Mouse (Mus musculus) megakaryocyte, embryonic 14.5 days (primary cell): ENCODE measurements around the gene Gm8909. TPM values are rescaled to one million over a fixed set of nuclear protein-coding genes. Genes with fewer than 3 reads are reported as not detected.
A peak's percentile ranks its signal among the peaks of the same experiment; 100 is the strongest.
"Not testable (repeated sequence)": the region's sequence is repeated elsewhere in the genome, so short reads cannot be mapped to it uniquely, and the experiment has no call there.

ENCODE experiments used
- H3K27me3 ChIP-seq: replicated peaks from 2 replicates; pipeline ENCODE3; 2012; ENCODE audit warnings: inconsistent platforms
- H3K36me3 ChIP-seq: replicated peaks from 2 replicates; pipeline ENCODE3; 2012; ENCODE audit warnings: low read length, inconsistent platforms, mixed read lengths
- H3K4me1 ChIP-seq: 2 replicates; pipeline ENCODE4 v1.6.1; 2012; ENCODE audit warnings: inconsistent platforms
- H3K4me3 ChIP-seq: replicated peaks from 2 replicates; pipeline ENCODE3; 2012; ENCODE audit warnings: moderate library complexity, mild to moderate bottlenecking, inconsistent platforms
- H3K9me3 ChIP-seq: 2 replicates; pipeline ENCODE4 v1.6.1; 2012; ENCODE audit warnings: inconsistent platforms
- FLI1 ChIP-seq: IDR thresholded peaks from 2 replicates; pipeline ENCODE4 v1.6.1; 2012; ENCODE audit warnings: low read length, inconsistent platforms, mixed read lengths
- GATA1 ChIP-seq: IDR thresholded peaks from 3 replicates; pipeline ENCODE4 v1.6.1; 2012; ENCODE audit warnings: mixed read lengths, low read length, inconsistent platforms, borderline replicate concordance
- polyA plus RNA-seq: library from polyadenylated mRNA; stranded (reverse); fragments of >175 nt; gene quantifications from 2 replicates; pipeline ENCODE4 v1.2.3, GENCODE M21; 2012; ENCODE audit warnings: low replicate concordance; ENCODE audit not compliant: insufficient read depth

The Gm8909 gene
- polyA plus RNA-seq, 1 experiment: not detected

- Histone ChIP-seq H3K27me3 (peaks cover 70% of the 10 kb centered on the region), H3K4me1 (peaks cover 15% of the 10 kb centered on the region), H3K9me3 (no peaks in the 10 kb centered on the region), H3K36me3 (no peaks in the 10 kb centered on the region), H3K4me3 (peak overlapping the region; percentile 85)
- no peak for TF ChIP-seq FLI1
- TF ChIP-seq GATA1: no peak
Observed at GRCm38 (mm10) chr17:36189491-36190168, 21.3 kb upstream of the Gm8909 start.

GRCm38 (mm10) chr17:36187540-36187939 lies 19.2 kb upstream of the Gm8909 start:
- H3K27me3 ChIP-seq: peaks cover 69% of the 10 kb centered on the region
- no peak for TF ChIP-seq GATA1
- TF ChIP-seq FLI1: no peak
- no peaks in the 10 kb centered on the region for H3K36me3 ChIP-seq

GRCm38 (mm10) chr17:36182212-36182611 lies 13.9 kb upstream of the Gm8909 start:
- no peaks in the 10 kb centered on the region for H3K36me3 ChIP-seq
- no peaks in the 10 kb centered on the region for H3K4me1 ChIP-seq
- no peak for TF ChIP-seq FLI1
- no peak for TF ChIP-seq GATA1
- H3K9me3 ChIP-seq: no peaks in the 10 kb centered on the region
- peaks cover 35% of the 10 kb centered on the region for H3K27me3 ChIP-seq
- H3K4me3 ChIP-seq: no peak overlapping the region

More at GRCm38 (mm10) chr17:36187540-36187939, 19.2 kb upstream of the Gm8909 start:
- H3K4me3 ChIP-seq: no peak overlapping the region
- H3K4me1 ChIP-seq: peaks cover 15% of the 10 kb centered on the region
- H3K9me3 ChIP-seq: no peaks in the 10 kb centered on the region

- not testable (repeated sequence) for H3K4me1 ChIP-seq, H3K9me3 ChIP-seq, H3K4me3 ChIP-seq, H3K36me3 ChIP-seq
- H3K27me3 ChIP-seq: peaks cover 10% of the 10 kb centered on the region
Observed at GRCm38 (mm10) chr17:36179446-36179845, 11.1 kb upstream of the Gm8909 start.

GRCm38 (mm10) chr17:36178938-36179337 lies 10.6 kb upstream of the Gm8909 start:
- H3K4me1 ChIP-seq, H3K9me3 ChIP-seq, H3K4me3 ChIP-seq, H3K36me3 ChIP-seq: not testable (repeated sequence)
- H3K27me3 ChIP-seq: peaks cover 10% of the 10 kb centered on the region

GRCm38 (mm10) chr17:36176132-36176531 lies 7.8 kb upstream of the Gm8909 start:
- H3K4me3 ChIP-seq, H3K36me3 ChIP-seq, H3K27me3 ChIP-seq, H3K9me3 ChIP-seq, H3K4me1 ChIP-seq: not testable (repeated sequence)

GRCm38 (mm10) chr17:36170287-36170814 lies 2.0 kb upstream of the Gm8909 start:
- TF ChIP-seq FLI1 (no peak), GATA1 (no peak)
- no peak overlapping the region for H3K4me3 ChIP-seq
- no peaks in the 10 kb centered on the region for H3K4me1 ChIP-seq
- H3K27me3 ChIP-seq: peaks cover 17% of the 10 kb centered on the region
- no peaks in the 10 kb centered on the region for H3K9me3 ChIP-seq
- H3K36me3 ChIP-seq: no peaks in the 10 kb centered on the region

GRCm38 (mm10) chr17:36169753-36170152 lies 1.4 kb upstream of the Gm8909 start:
- Histone ChIP-seq H3K9me3 (no peaks in the 10 kb centered on the region), H3K36me3 (no peaks in the 10 kb centered on the region), H3K4me1 (no peaks in the 10 kb centered on the region), H3K4me3 (no peak overlapping the region), H3K27me3 (peaks cover 19% of the 10 kb centered on the region)
- no peak for TF ChIP-seq GATA1

- not testable (repeated sequence) for H3K4me3 ChIP-seq, H3K9me3 ChIP-seq, H3K36me3 ChIP-seq, H3K4me1 ChIP-seq
- peaks cover 19% of the 10 kb centered on the region for H3K27me3 ChIP-seq
Observed at GRCm38 (mm10) chr17:36169094-36169493, 757 bp upstream of the Gm8909 start.

- no peak for TF ChIP-seq FLI1
- no peak for TF ChIP-seq GATA1
- Histone ChIP-seq H3K36me3 (no peaks in the 10 kb centered on the region), H3K4me3 (peak overlapping the region; percentile 87), H3K27me3 (peaks cover 19% of the 10 kb centered on the region), H3K4me1 (no peaks in the 10 kb centered on the region), H3K9me3 (no peaks in the 10 kb centered on the region)
Observed at GRCm38 (mm10) chr17:36167306-36168038, 865 bp downstream of the Gm8909 start.

- H3K27me3 ChIP-seq: peaks cover 22% of the 10 kb centered on the region
- H3K36me3 ChIP-seq, H3K4me3 ChIP-seq, H3K9me3 ChIP-seq, H3K4me1 ChIP-seq: not testable (repeated sequence)
Observed at GRCm38 (mm10) chr17:36166901-36167300, 1.4 kb downstream of the Gm8909 start.
